Mouse (Mus musculus): ENCODE results near the gene Kifc3.

The Kifc3 gene

GRCm38 (mm10) chr8:95135242-95135641 lies 67.4 kb downstream of the Kifc3 start:
- DNase-seq (ENCODE audit: low spot score in 2 of 2) = no peak

- no peak for DNase-seq (ENCODE audit: low spot score in 2 of 2)
Observed at GRCm38 (mm10) chr8:95134186-95134585, 68.4 kb downstream of the Kifc3 start.

- no peak for DNase-seq (ENCODE audit: low spot score in 2 of 2)
Observed at GRCm38 (mm10) chr8:95131983-95132382, 70.6 kb downstream of the Kifc3 start.

- no peak for DNase-seq (ENCODE audit: low spot score in 2 of 2)
Observed at GRCm38 (mm10) chr8:95130966-95131537, 71.6 kb downstream of the Kifc3 start.

- no peak for DNase-seq (ENCODE audit: low spot score in 2 of 2)
Observed at GRCm38 (mm10) chr8:95128750-95129260, 73.8 kb downstream of the Kifc3 start.

GRCm38 (mm10) chr8:95127658-95128057 lies 75.0 kb downstream of the Kifc3 start:
- DNase-seq (ENCODE audit: low spot score in 2 of 2) = no peak

GRCm38 (mm10) chr8:95126497-95126896 lies 76.1 kb downstream of the Kifc3 start:
- no peak for DNase-seq (ENCODE audit: low spot score in 2 of 2)

GRCm38 (mm10) chr8:95123455-95123854 lies 79.2 kb downstream of the Kifc3 start:
- no peak for DNase-seq (ENCODE audit: low spot score in 2 of 2)

GRCm38 (mm10) chr8:95113750-95114149 lies 88.9 kb downstream of the Kifc3 start:
- DNase-seq (ENCODE audit: low spot score in 2 of 2) = no peak

- no peak for DNase-seq (ENCODE audit: low spot score in 2 of 2)
Observed at GRCm38 (mm10) chr8:95113108-95113507, 89.5 kb downstream of the Kifc3 start.

GRCm38 (mm10) chr8:95112594-95112993 lies 90.0 kb downstream of the Kifc3 start:
- no peak for DNase-seq (ENCODE audit: low spot score in 2 of 2)

GRCm38 (mm10) chr8:95107306-95107705 lies 95.3 kb downstream of the Kifc3 start:
- DNase-seq (ENCODE audit: low spot score in 2 of 2) = no peak

GRCm38 (mm10) chr8:95101972-95102371 lies 100.6 kb downstream of the Kifc3 start:
- DNase-seq (ENCODE audit: low spot score in 2 of 2) = no peak

GRCm38 (mm10) chr8:95099009-95099408 lies 103.6 kb downstream of the Kifc3 start:
- peak; percentile 47 to 59 for DNase-seq (ENCODE audit: low spot score in 2 of 2)

GRCm38 (mm10) chr8:95093574-95093973 lies 109.0 kb downstream of the Kifc3 start:
- DNase-seq (ENCODE audit: low spot score in 2 of 2) = no peak

- no peak for DNase-seq (ENCODE audit: low spot score in 2 of 2)
Observed at GRCm38 (mm10) chr8:95085432-95086141, 117.0 kb downstream of the Kifc3 start.

GRCm38 (mm10) chr8:95084744-95085431 lies 117.7 kb downstream of the Kifc3 start:
- no peak for DNase-seq (ENCODE audit: low spot score in 2 of 2)

GRCm38 (mm10) chr8:95084261-95084660 lies 118.4 kb downstream of the Kifc3 start:
- no peak for DNase-seq (ENCODE audit: low spot score in 2 of 2)

GRCm38 (mm10) chr8:95081650-95082049 lies 121.0 kb downstream of the Kifc3 start:
- DNase-seq (ENCODE audit: low spot score in 2 of 2) = no peak

- peak; percentile 95 to 98 for DNase-seq (ENCODE audit: low spot score in 2 of 2)
Observed at GRCm38 (mm10) chr8:95080381-95081341, 122.0 kb downstream of the Kifc3 start, which contains the start of gene Katnb1. Katnb1 (plus strand) TSS chr8:95081186.

- no peak for DNase-seq (ENCODE audit: low spot score in 2 of 2)
Observed at GRCm38 (mm10) chr8:95079305-95079704, 123.3 kb downstream of the Kifc3 start.
